Mouse (Mus musculus): Measurements from ENCODE around the gene Inha.

DNA sequence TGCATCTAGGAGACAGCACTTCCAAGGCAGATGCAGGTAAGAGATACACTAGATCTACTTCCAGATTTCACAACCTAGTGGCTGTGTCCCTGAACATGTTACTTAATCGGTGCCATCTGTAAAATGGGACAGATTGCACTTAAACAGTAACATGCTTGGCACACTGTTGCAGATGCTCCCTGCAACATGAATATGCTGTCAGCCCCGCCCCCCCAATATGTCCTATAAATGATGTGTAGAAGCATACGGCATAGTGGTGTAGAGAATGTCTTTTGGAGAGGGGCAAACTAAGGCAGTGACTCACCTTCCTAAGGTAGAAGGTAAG, 28.9 kb upstream of the Inha start:
- TF ChIP-seq CTCF (IDR thresholded peaks at IDR 0.05; ENCODE audit: control insufficient read depth, insufficient read depth, insufficient replicate concordance, low read depth, low read length) (no peak), POLR2A (IDR thresholded peaks at IDR 0.05; ENCODE audit: control insufficient read depth, low read depth, low read length) (no peak)
